Comparison of ENCODE assay signal across 22 mouse cellular contexts in the genomic region with DNA sequence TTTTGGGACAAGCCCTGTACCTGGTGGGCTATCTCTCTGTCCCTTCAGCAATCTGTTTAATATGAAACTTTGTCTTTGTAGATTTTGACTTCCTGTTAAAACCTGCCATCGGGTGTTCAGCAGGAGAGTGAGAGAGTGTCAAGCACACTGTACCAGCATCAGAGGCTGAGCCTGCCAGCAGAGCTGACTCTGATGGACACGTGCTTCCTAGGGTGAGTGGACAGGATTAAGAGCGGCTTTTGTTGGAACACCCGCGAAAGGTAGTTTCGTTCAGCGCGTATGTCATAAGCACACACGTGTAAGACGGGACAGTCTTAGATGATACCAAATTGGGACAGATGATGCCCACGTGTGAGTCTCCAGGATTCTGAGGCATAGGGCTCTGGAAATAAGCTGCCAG. TPM values are rescaled to one million over a fixed set of nuclear protein-coding genes. Genes with fewer than 3 reads are reported as not detected.
DNase-seq lines count a peak whose midpoint lies in the region; ATAC-seq lines count a peak whose summit lies in the region.
"Had no signal": no experiment of that assay in that cellular context is flagged by ENCODE, and none has a peak within 500 bp of the region (broad histone marks: within the 10 kb centered on the region; RNA-seq: fewer than 3 reads in every experiment).

No protein-coding gene starts in this region.

- no peak overlapping the region for H3K4me2 ChIP-seq in kidney, embryonic 14.5 days (replicated peaks; ENCODE audit: low read depth, low read length)
- H3K4me2 ChIP-seq: embryonic facial prominence, embryonic 15.5 days; forebrain, embryonic 15.5 days had no signal

- H3K4me3 ChIP-seq in kidney, embryonic 14.5 days (ENCODE audit: low read length): no peak overlapping the region
- H3K4me3 ChIP-seq: embryonic facial prominence, embryonic 15.5 days; erythroblast, embryonic 14.5 days; forebrain, embryonic 10.5 days; forebrain, embryonic 15.5 days; heart, embryonic 10.5 days had no signal

- WGBS in kidney, embryonic 14.5 days: 88% methylated on average over 11 of the region's 11 CpGs

- no peak overlapping the region for H3K9ac ChIP-seq in kidney, embryonic 14.5 days (ENCODE audit: low read depth, low read length)
- H3K9ac ChIP-seq: embryonic facial prominence, embryonic 15.5 days; forebrain, embryonic 15.5 days had no signal

- peak; percentile 35 for DNase-seq in kidney, adult 11 months
- DNase-seq in retina, adult 2 months (ENCODE audit: low read depth, low spot score): peak; percentile 16
- DNase-seq in retina, embryonic 14.5 days (ENCODE audit: low spot score): no peak
- peak; percentile 28 to 47 for DNase-seq in kidney, postnatal 36 days
- DNase-seq in urinary bladder, adult 2 months (ENCODE audit: low spot score): no peak
- DNase-seq in ovary, postnatal 10 days (ENCODE audit: low spot score): no peak
- DNase-seq: adrenal gland, adult 8-10 months; adrenal gland, postnatal 36 days; B cell, adult 2 months; cerebellum, adult 8-10 months; cerebellum, postnatal 14 days; embryo, embryonic 11 days; heart, adult 18-20 months; heart, postnatal 10 days had no signal

- no peak overlapping the region for H3K27ac ChIP-seq in kidney, embryonic 14.5 days (ENCODE audit: low read depth, low read length)
- H3K27ac ChIP-seq: embryonic facial prominence, embryonic 15.5 days; forebrain, embryonic 10.5 days; forebrain, embryonic 15.5 days; heart, embryonic 10.5 days had no signal

- H3K9me3 ChIP-seq in kidney, embryonic 14.5 days (ENCODE audit: control insufficient read depth, low read length): no peaks in the 10 kb centered on the region
- H3K9me3 ChIP-seq: embryonic facial prominence, embryonic 15.5 days; forebrain, embryonic 10.5 days; forebrain, embryonic 15.5 days; heart, embryonic 10.5 days had no signal

- H3K27me3 ChIP-seq in kidney, embryonic 14.5 days (ENCODE audit: control insufficient read depth, insufficient read depth, low read length): no peaks in the 10 kb centered on the region
- H3K27me3 ChIP-seq: embryonic facial prominence, embryonic 15.5 days; forebrain, embryonic 15.5 days had no signal

- H3K4me1 ChIP-seq in kidney, embryonic 14.5 days (ENCODE audit: control insufficient read depth, insufficient read depth, low read length): peaks cover 13% of the 10 kb centered on the region; the same call in 1 of the 2 replicates
- H3K4me1 ChIP-seq: embryonic facial prominence, embryonic 15.5 days; forebrain, embryonic 10.5 days; forebrain, embryonic 15.5 days had no signal

- H3K36me3 ChIP-seq in kidney, embryonic 14.5 days (ENCODE audit: control insufficient read depth, insufficient read depth, low read length): peaks cover 55% of the 10 kb centered on the region
- H3K36me3 ChIP-seq: embryonic facial prominence, embryonic 15.5 days; forebrain, embryonic 15.5 days; G1E; heart, embryonic 10.5 days had no signal

- ATAC-seq in kidney, embryonic 14.5 days (ENCODE audit: low FRiP score, low TSS enrichment): no peak
- ATAC-seq: CD4-positive, CD25-positive, alpha-beta regulatory T cell, adult 4 months; forebrain, embryonic 15.5 days had no signal

RNA-seq across cellular contexts. Expression of gene Nr2f2, which starts 40.0 kb away (rescaled TPM):
- polyA plus RNA-seq in kidney, embryonic 14.5 days (2014; fragmentation: Nextera tagmentation; extraction: Ambion mirVana): 310 and 320 TPM in 2 replicates
- 118 and 128 TPM in 2 replicates for polyA plus RNA-seq in urinary bladder, adult 2 months (2012; rRNA removed)
- polyA plus RNA-seq: CD4-positive, CD25-positive, alpha-beta regulatory T cell, adult 4 months; erythroblast, embryonic 14.5 days; G1E had no signal

Comparison
In these comparisons a context has a peak if more than half of its experiments do, and no peak if none do; other contexts are left out.
1. DNase-seq: peak in kidney, adult 11 months (single experiment), retina, adult 2 months (single experiment) and kidney, postnatal 36 days (2 of 2); none in retina, embryonic 14.5 days (single experiment), urinary bladder, adult 2 months (single experiment) and ovary, postnatal 10 days (single experiment).